Mouse (Mus musculus): Measurements from ENCODE around the gene Cntnap2. TPM values are rescaled to one million over a fixed set of nuclear protein-coding genes. Genes with fewer than 3 reads are reported as not detected.

The Cntnap2 gene
- total and polyA plus RNA-seq, 3 experiments: 0.30 to 0.79 (median 0.44) TPM

GRCm38 (mm10) chr6:46563470-46563869 is 1504.3 kb downstream of the Cntnap2 start:
- H3K36me3 ChIP-seq (replicated peaks in 1 of 2; ENCODE audit: control insufficient read depth in 1 of 2, insufficient read depth in 1 of 2, low read length in 1 of 2): no peaks in the 10 kb centered on the region
- no peaks in the 10 kb centered on the region for H3K79me2 ChIP-seq (replicated peaks; ENCODE audit: control insufficient read depth, extremely low read depth, insufficient read depth, poor library complexity, severe bottlenecking)
- no peak overlapping the region for H3K9ac ChIP-seq (ENCODE audit: insufficient read depth, low read depth)
- H3K27me3 ChIP-seq (replicated peaks): no peaks in the 10 kb centered on the region
- dilution Hi-C loops (cut with MboI; ENCODE audit: extremely low pct_ligation_motif_present, extremely low pct_unique_long_range_greater_than_20kb, low sequenced_read_pairs) (no loop called here), in situ Hi-C loops (cut with MboI; ENCODE audit: low pct_ligation_motif_present, low pct_unique_long_range_greater_than_20kb, low sequenced_read_pairs) (no loop called here)
- H3K27ac ChIP-seq (ENCODE audit: insufficient read depth, low read depth): no peak overlapping the region
- no peak overlapping the region for H3K4me2 ChIP-seq (ENCODE audit: insufficient read depth, low read depth, poor library complexity, severe bottlenecking)
- H3K4me1 ChIP-seq (ENCODE audit: control insufficient read depth in 1 of 2, insufficient read depth in 2 of 2): no peaks in the 10 kb centered on the region
- no peaks in the 10 kb centered on the region for H3K9me3 ChIP-seq (replicated peaks; ENCODE audit: low read length)
- TF ChIP-seq USF1 (IDR thresholded peaks at IDR 0.05; ENCODE audit: low read depth, low read length): no peak
- TF ChIP-seq UBTF (IDR thresholded peaks at IDR 0.05; ENCODE audit: low read depth, low read length): no peak
- no peak for TF ChIP-seq E2F4 (IDR thresholded peaks at IDR 0.05; ENCODE audit: insufficient replicate concordance, low read depth, low read length)
- TF ChIP-seq BHLHE40 (IDR thresholded peaks at IDR 0.05; ENCODE audit: low read depth, low read length): no peak
- TF ChIP-seq ZC3H11A (IDR thresholded peaks at IDR 0.05; ENCODE audit: low read depth, low read length): no peak
- no peak for TF ChIP-seq TBP (conservative IDR thresholded peaks at IDR 0.05; ENCODE audit: low read depth, low read length)
- TF ChIP-seq JUN (IDR thresholded peaks at IDR 0.05; ENCODE audit: insufficient read depth, low read depth, low read length): no peak
- no peak for TF ChIP-seq POLR2A (IDR thresholded peaks at IDR 0.05; ENCODE audit: low read depth, low read length)
- no peak for TF ChIP-seq MAZ (IDR thresholded peaks at IDR 0.05; ENCODE audit: low read depth, low read length)
- no peak overlapping the region for H3K4me3 ChIP-seq (replicated peaks in 1 of 3; ENCODE audit: low read depth in 2 of 3, low read length in 2 of 3, poor library complexity in 1 of 3)
- DNase-seq (ENCODE audit: extremely low read depth): no peak

GRCm38 (mm10) chr6:46575055-46575454 is 1515.9 kb downstream of the Cntnap2 start:
- Histone ChIP-seq H3K4me3 (replicated peaks in 1 of 3; ENCODE audit: low read depth in 2 of 3, low read length in 2 of 3, poor library complexity in 1 of 3) (no peak overlapping the region), H3K79me2 (replicated peaks; ENCODE audit: control insufficient read depth, extremely low read depth, insufficient read depth, poor library complexity, severe bottlenecking) (no peaks in the 10 kb centered on the region), H3K9ac (ENCODE audit: insufficient read depth, low read depth) (no peak overlapping the region), H3K27me3 (replicated peaks) (no peaks in the 10 kb centered on the region), H3K4me2 (ENCODE audit: insufficient read depth, low read depth, poor library complexity, severe bottlenecking) (no peak overlapping the region), H3K36me3 (replicated peaks in 1 of 2; ENCODE audit: control insufficient read depth in 1 of 2, insufficient read depth in 1 of 2, low read length in 1 of 2) (no peaks in the 10 kb centered on the region), H3K4me1 (ENCODE audit: control insufficient read depth in 1 of 2, insufficient read depth in 2 of 2) (no peaks in the 10 kb centered on the region), H3K9me3 (replicated peaks; ENCODE audit: low read length) (no peaks in the 10 kb centered on the region), H3K27ac (ENCODE audit: insufficient read depth, low read depth) (no peak overlapping the region)
- dilution Hi-C loops (cut with MboI; ENCODE audit: extremely low pct_ligation_motif_present, extremely low pct_unique_long_range_greater_than_20kb, low sequenced_read_pairs): no loop called here
- TF ChIP-seq TCF12 (IDR thresholded peaks at IDR 0.05; ENCODE audit: low read depth, low read length) (no peak), CHD1 (IDR thresholded peaks at IDR 0.05; ENCODE audit: low read depth, low read length) (no peak), ZMIZ1 (IDR thresholded peaks at IDR 0.05; ENCODE audit: low read depth, low read length) (no peak), USF2 (conservative IDR thresholded peaks at IDR 0.05; ENCODE audit: low read depth, low read length) (no peak), HCFC1 (IDR thresholded peaks at IDR 0.05; ENCODE audit: low read depth, low read length) (no peak), MXI1 (IDR thresholded peaks at IDR 0.05; ENCODE audit: low read depth, low read length) (no peak), ELF1 (IDR thresholded peaks at IDR 0.05; ENCODE audit: low read depth, low read length) (no peak), SIN3A (IDR thresholded peaks at IDR 0.05; ENCODE audit: low read length) (no peak), POLR2A (IDR thresholded peaks at IDR 0.05; ENCODE audit: low read depth, low read length) (no peak), ZC3H11A (IDR thresholded peaks at IDR 0.05; ENCODE audit: low read depth, low read length) (no peak), KAT2A (IDR thresholded peaks at IDR 0.05; ENCODE audit: insufficient replicate concordance, low read length) (no peak), MYC (IDR thresholded peaks at IDR 0.05; ENCODE audit: low read depth, low read length) (no peak), SMC3 (IDR thresholded peaks at IDR 0.05; ENCODE audit: low read depth, low read length) (no peak), NRF1 (IDR thresholded peaks at IDR 0.05; ENCODE audit: low read depth, low read length) (no peak)
- in situ Hi-C loops (cut with MboI; ENCODE audit: low pct_ligation_motif_present, low pct_unique_long_range_greater_than_20kb, low sequenced_read_pairs): no loop called here
- no peak for DNase-seq (ENCODE audit: extremely low read depth)
